Mouse (Mus musculus) neural tube, embryonic 13.5 days (tissue): ENCODE results near the gene Kctd5. TPM values are rescaled to one million over a fixed set of nuclear protein-coding genes. Genes with fewer than 3 reads are reported as not detected.
"Not testable (repeated sequence)": the region's sequence is repeated elsewhere in the genome, so short reads cannot be mapped to it uniquely, and the experiment has no call there.

ENCODE experiments used
- ATAC-seq: fragments of 200-750 bp; cut with Nextera tagmentation; 2 replicates; pipeline ENCODE4 v1.8.0; 2017; ENCODE audit warnings: low read depth, mild to moderate bottlenecking, moderate TSS enrichment, moderate library complexity
- H3K27ac ChIP-seq: fragments of 300-500 bp; sonication (generic); replicated peaks from 2 replicates; pipeline ENCODE4 v1.5.1; 2015; ENCODE audit warnings: moderate library complexity, mild to moderate bottlenecking, inconsistent platforms
- H3K27me3 ChIP-seq: fragments of 300-500 bp; sonication (generic); 2 replicates; pipeline ENCODE4 v1.6.1; 2015; ENCODE audit warnings: mild to moderate bottlenecking, inconsistent platforms
- H3K36me3 ChIP-seq: fragments of 300-500 bp; sonication (generic); 2 replicates; pipeline ENCODE4 v1.6.1; 2015; ENCODE audit warnings: mild to moderate bottlenecking, inconsistent platforms
- H3K4me1 ChIP-seq: fragments of 300-500 bp; sonication (generic); replicated peaks from 2 replicates; pipeline ENCODE4 v1.6.1; 2015; ENCODE audit warnings: inconsistent platforms
- H3K4me2 ChIP-seq: fragments of 300-500 bp; sonication (generic); 2 replicates; pipeline ENCODE4 v1.6.1; 2015; ENCODE audit warnings: inconsistent platforms, mild to moderate bottlenecking, moderate library complexity
- H3K4me3 ChIP-seq: fragments of 300-500 bp; sonication (generic); 2 replicates; pipeline ENCODE4 v1.5.1; 2015; ENCODE audit warnings: mild to moderate bottlenecking, inconsistent platforms
- H3K9ac ChIP-seq: fragments of 300-500 bp; sonication (generic); 2 replicates; pipeline ENCODE4 v1.6.1; 2015; ENCODE audit warnings: moderate library complexity, mild to moderate bottlenecking, inconsistent platforms
- H3K9me3 ChIP-seq: fragments of 300-500 bp; sonication (generic); 2 replicates; pipeline ENCODE4 v1.6.1; 2016; ENCODE audit warnings: inconsistent platforms
- WGBS: fragments of 180-500 bp; shearing (Covaris S2); methylation state at CpG from one replicate; pipeline ENCODE4 v1.1.7; 2015; 5-methylcytosine and 5-hydroxymethylcytosine counted together
- polyA plus RNA-seq: library from polyadenylated mRNA; unstranded; fragments of >200 nt; fragmentation: Nextera tagmentation; extraction: Ambion mirVana; gene quantifications from 2 replicates; pipeline ENCODE4 v1.2.1, GENCODE M21; 2015

Gene Kctd5
- 82.6 and 85.4 TPM in 2 replicates for polyA plus RNA-seq

- WGBS: under 1% methylated on average over 61 of the region's 62 CpGs
- peak; percentile 97 for ATAC-seq
Observed at GRCm38 (mm10) chr17:24072919-24073696, at the start of gene Kctd5. TSS of gene Kctd5 (minus strand) at chr17:24073485.

GRCm38 (mm10) chr17:24119446-24119845 lies 46.2 kb upstream of the Kctd5 start:
- H3K27me3 ChIP-seq: no peaks in the 10 kb centered on the region
- no peaks in the 10 kb centered on the region for H3K4me1 ChIP-seq
- no peak for ATAC-seq
- no peak overlapping the region for H3K4me3 ChIP-seq
- no peak overlapping the region for H3K4me2 ChIP-seq
- WGBS: 92% methylated on average over 3 of the region's 3 CpGs
- H3K9me3 ChIP-seq: no peaks in the 10 kb centered on the region
- H3K27ac ChIP-seq: no peak overlapping the region
- no peak overlapping the region for H3K9ac ChIP-seq
- H3K36me3 ChIP-seq: peaks cover 3% of the 10 kb centered on the region; the same call in 1 of the 2 replicates

More at GRCm38 (mm10) chr17:24072919-24073696, at the start of gene Kctd5:
- Histone ChIP-seq H3K4me3 (peak within 1 kb of the TSS; percentile 97), H3K9me3 (no peaks in the 10 kb centered on the region), H3K36me3 (peaks cover 15% of the 10 kb centered on the region), H3K27me3 (no peaks in the 10 kb centered on the region), H3K4me2 (peak within 1 kb of the TSS; percentile 81), H3K4me1 (peaks cover 33% of the 10 kb centered on the region), H3K9ac (peak within 1 kb of the TSS; percentile 97), H3K27ac (peak within 1 kb of the TSS; percentile 86)

GRCm38 (mm10) chr17:24113031-24113430 lies 39.7 kb upstream of the Kctd5 start:
- 83% methylated on average over 4 of the region's 4 CpGs for WGBS
- H3K4me2 ChIP-seq: no peak overlapping the region
- no peaks in the 10 kb centered on the region for H3K4me1 ChIP-seq
- no peaks in the 10 kb centered on the region for H3K9me3 ChIP-seq
- no peak overlapping the region for H3K4me3 ChIP-seq
- H3K36me3 ChIP-seq: peaks cover 27% of the 10 kb centered on the region
- H3K9ac ChIP-seq: no peak overlapping the region
- no peak overlapping the region for H3K27ac ChIP-seq
- no peak for ATAC-seq
- no peaks in the 10 kb centered on the region for H3K27me3 ChIP-seq

GRCm38 (mm10) chr17:24111256-24111655 lies 38.0 kb upstream of the Kctd5 start:
- Histone ChIP-seq H3K4me1 (no peaks in the 10 kb centered on the region), H3K27me3 (no peaks in the 10 kb centered on the region), H3K4me2 (no peak overlapping the region), H3K4me3 (no peak overlapping the region), H3K9ac (no peak overlapping the region), H3K36me3 (peaks cover 39% of the 10 kb centered on the region), H3K9me3 (no peaks in the 10 kb centered on the region), H3K27ac (no peak overlapping the region)
- no peak for ATAC-seq
- WGBS: 97% methylated on average over 1 of the region's 1 CpGs

- no peak for ATAC-seq
- Histone ChIP-seq H3K27me3 (no peaks in the 10 kb centered on the region), H3K9ac (no peak overlapping the region), H3K4me2 (no peak overlapping the region), H3K4me3 (no peak overlapping the region), H3K27ac (no peak overlapping the region), H3K36me3 (peaks cover 61% of the 10 kb centered on the region), H3K9me3 (no peaks in the 10 kb centered on the region), H3K4me1 (no peaks in the 10 kb centered on the region)
- 80% methylated on average over 1 of the region's 1 CpGs for WGBS
Observed at GRCm38 (mm10) chr17:24108896-24109295, 35.6 kb upstream of the Kctd5 start.

- Histone ChIP-seq H3K27me3 (no peaks in the 10 kb centered on the region), H3K4me2 (no peak overlapping the region), H3K9ac (no peak overlapping the region), H3K4me3 (no peak overlapping the region), H3K36me3 (peaks cover 77% of the 10 kb centered on the region), H3K4me1 (no peaks in the 10 kb centered on the region), H3K9me3 (no peaks in the 10 kb centered on the region), H3K27ac (no peak overlapping the region)
- no peak for ATAC-seq
- 90% methylated on average over 2 of the region's 2 CpGs for WGBS
Observed at GRCm38 (mm10) chr17:24105111-24105510, 31.8 kb upstream of the Kctd5 start.

GRCm38 (mm10) chr17:24098354-24098753 lies 25.1 kb upstream of the Kctd5 start:
- 97% methylated on average over 4 of the region's 4 CpGs for WGBS

GRCm38 (mm10) chr17:24090575-24090974 lies 17.3 kb upstream of the Kctd5 start:
- no peak for ATAC-seq
- Histone ChIP-seq H3K36me3 (peaks cover 85% of the 10 kb centered on the region), H3K9ac (no peak overlapping the region), H3K4me2 (no peak overlapping the region), H3K9me3 (no peaks in the 10 kb centered on the region), H3K27me3 (no peaks in the 10 kb centered on the region), H3K4me1 (no peaks in the 10 kb centered on the region), H3K27ac (no peak overlapping the region), H3K4me3 (no peak overlapping the region)
- WGBS: 98% methylated on average over 1 of the region's 1 CpGs

More at GRCm38 (mm10) chr17:24098354-24098753, 25.1 kb upstream of the Kctd5 start:
- Histone ChIP-seq H3K4me2 (no peak overlapping the region), H3K27me3 (no peaks in the 10 kb centered on the region), H3K4me1 (no peaks in the 10 kb centered on the region), H3K36me3 (peaks cover 66% of the 10 kb centered on the region), H3K9me3 (no peaks in the 10 kb centered on the region), H3K9ac (no peak overlapping the region), H3K27ac (no peak overlapping the region), H3K4me3 (no peak overlapping the region)
- no peak for ATAC-seq

- not testable (repeated sequence) for H3K27me3 ChIP-seq, H3K9me3 ChIP-seq, H3K4me2 ChIP-seq, ATAC-seq, H3K4me1 ChIP-seq, H3K27ac ChIP-seq, H3K4me3 ChIP-seq, H3K9ac ChIP-seq
- H3K36me3 ChIP-seq: peaks cover 77% of the 10 kb centered on the region
- 84% methylated on average over 4 of the region's 4 CpGs for WGBS
Observed at GRCm38 (mm10) chr17:24086399-24086798, 13.1 kb upstream of the Kctd5 start.

GRCm38 (mm10) chr17:24084593-24084992 lies 11.3 kb upstream of the Kctd5 start:
- no peaks in the 10 kb centered on the region for H3K4me1 ChIP-seq
- WGBS: 73% methylated on average over 1 of the region's 1 CpGs
- peaks cover 66% of the 10 kb centered on the region for H3K36me3 ChIP-seq
- H3K4me3 ChIP-seq: no peak overlapping the region
- H3K4me2 ChIP-seq: no peak overlapping the region
- no peaks in the 10 kb centered on the region for H3K27me3 ChIP-seq
- no peak for ATAC-seq
- H3K27ac ChIP-seq: no peak overlapping the region
- no peak overlapping the region for H3K9ac ChIP-seq
- H3K9me3 ChIP-seq: no peaks in the 10 kb centered on the region

- ATAC-seq: no peak
- Histone ChIP-seq H3K4me1 (peaks cover 6% of the 10 kb centered on the region), H3K4me2 (no peak overlapping the region), H3K9ac (no peak overlapping the region), H3K9me3 (no peaks in the 10 kb centered on the region), H3K36me3 (peaks cover 37% of the 10 kb centered on the region), H3K4me3 (no peak overlapping the region), H3K27me3 (no peaks in the 10 kb centered on the region), H3K27ac (no peak overlapping the region)
- WGBS: 89% methylated on average over 2 of the region's 2 CpGs
Observed at GRCm38 (mm10) chr17:24077101-24077500, 3.8 kb upstream of the Kctd5 start.

GRCm38 (mm10) chr17:24069531-24069930 lies 3.8 kb downstream of the Kctd5 start:
- 93% methylated on average over 3 of the region's 3 CpGs for WGBS
- no peak overlapping the region for H3K27ac ChIP-seq
- no peak overlapping the region for H3K4me3 ChIP-seq
- H3K9me3 ChIP-seq: no peaks in the 10 kb centered on the region
- no peaks in the 10 kb centered on the region; the same call in 1 of the 2 replicates for H3K36me3 ChIP-seq
- no peaks in the 10 kb centered on the region for H3K27me3 ChIP-seq
- peaks cover 33% of the 10 kb centered on the region for H3K4me1 ChIP-seq
- H3K4me2 ChIP-seq: no peak overlapping the region
- no peak for ATAC-seq
- no peak overlapping the region for H3K9ac ChIP-seq

GRCm38 (mm10) chr17:24068271-24068670 lies 5.0 kb downstream of the Kctd5 start:
- Histone ChIP-seq H3K9ac (no peak overlapping the region), H3K36me3 (no peaks in the 10 kb centered on the region; the same call in 1 of the 2 replicates), H3K9me3 (no peaks in the 10 kb centered on the region), H3K4me3 (no peak overlapping the region), H3K27ac (no peak overlapping the region), H3K4me2 (no peak overlapping the region), H3K4me1 (peaks cover 33% of the 10 kb centered on the region), H3K27me3 (no peaks in the 10 kb centered on the region)
- ATAC-seq: no peak
- WGBS: 94% methylated on average over 5 of the region's 5 CpGs
